Mouse (Mus musculus) fat pad, adult 2 months (tissue): ENCODE measurements around the gene Pigt.

ENCODE experiments used
- DNase-seq: peaks from one replicate; pipeline ENCODE4 v3.0.0-alpha.2; 2011; ENCODE audit warnings: low read depth, low spot score; ENCODE audit errors: extremely low read depth

The Pigt gene

DNA sequence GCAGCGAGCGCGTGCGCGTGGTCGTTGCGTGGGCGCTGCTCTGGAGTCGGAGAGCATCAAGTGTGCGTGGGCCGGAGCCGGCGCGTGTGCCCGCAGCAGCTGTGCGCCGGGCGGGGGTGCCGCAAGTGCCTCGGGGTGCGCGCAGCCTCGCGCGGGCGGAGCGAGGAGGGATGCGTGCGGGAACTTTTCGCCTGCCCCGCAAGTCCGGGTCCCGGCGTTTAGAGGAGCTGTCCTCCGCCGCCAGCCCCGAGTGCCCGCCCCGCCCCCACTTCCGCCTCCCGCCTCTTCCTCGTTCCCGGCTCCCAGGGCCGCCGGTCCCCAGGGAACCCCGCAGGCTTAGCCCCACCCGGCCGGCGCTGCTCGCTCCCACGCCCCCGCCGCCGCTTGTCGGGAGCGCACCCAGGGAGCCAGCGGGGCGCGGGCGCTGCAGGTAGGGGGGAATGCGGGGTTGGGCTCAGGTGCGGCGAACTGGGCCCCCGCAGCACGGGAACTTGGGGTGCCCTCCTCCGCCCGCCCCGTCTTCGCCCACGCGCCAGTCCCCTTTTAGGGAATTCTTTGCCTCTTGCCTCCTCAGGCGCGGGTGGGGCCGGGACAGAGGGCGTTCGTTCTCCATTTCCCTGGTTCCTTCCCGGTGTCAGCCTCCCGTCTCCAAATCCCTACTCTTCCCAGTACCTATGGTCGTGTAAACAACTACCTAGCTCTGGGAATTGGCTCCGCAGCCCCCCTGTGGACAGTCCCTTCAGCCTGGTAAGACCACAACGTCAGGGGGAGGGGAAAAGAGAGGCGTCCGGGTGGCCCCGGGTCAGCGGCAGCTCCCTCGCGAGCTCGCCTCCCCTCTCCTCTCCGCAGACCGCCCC lies 10.8 kb upstream of the Pigt start:
- DNase-seq, result no peak

DNA sequence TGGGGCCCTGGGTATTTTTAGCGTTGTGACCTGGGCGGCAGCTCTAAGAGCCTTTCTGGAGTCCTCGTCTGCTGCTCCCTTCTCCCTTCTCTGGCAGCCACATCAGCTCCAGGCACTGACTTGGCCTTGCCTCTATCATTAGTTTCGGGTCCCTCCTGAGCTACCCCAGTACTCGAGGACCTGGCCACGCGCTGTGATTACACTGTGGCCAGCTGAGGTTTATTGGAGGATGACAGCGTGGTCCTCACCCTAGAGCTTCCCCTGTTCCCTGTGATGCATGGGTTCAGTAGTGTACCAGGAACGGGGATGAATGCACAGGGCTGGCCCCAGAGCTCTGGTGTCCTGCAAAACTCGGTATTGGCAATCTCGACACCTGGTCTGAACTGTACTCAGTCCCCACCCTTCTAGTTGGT lies 10.2 kb upstream of the Pigt start:
- no peak for DNase-seq

DNA sequence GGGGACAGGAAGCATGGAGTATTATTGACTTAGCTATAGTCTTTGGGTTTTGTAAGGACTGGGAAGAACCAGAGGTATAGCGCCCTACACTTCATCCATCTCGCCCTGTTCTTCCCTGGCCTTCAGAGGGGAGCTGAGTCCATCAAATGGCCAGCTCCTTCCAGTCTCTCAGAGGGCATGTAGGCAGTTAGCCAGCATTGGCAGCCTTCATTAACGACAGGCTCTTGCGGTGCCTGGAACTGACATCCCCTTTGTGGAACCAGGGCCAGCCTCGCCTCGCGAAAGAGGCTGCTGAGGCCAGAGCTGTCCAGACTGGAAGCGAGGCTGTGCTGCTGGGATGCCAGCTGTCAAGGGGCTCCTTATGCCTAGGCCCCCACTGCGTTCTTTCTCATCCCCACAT lies 9.5 kb upstream of the Pigt start:
- DNase-seq, result no peak

DNA sequence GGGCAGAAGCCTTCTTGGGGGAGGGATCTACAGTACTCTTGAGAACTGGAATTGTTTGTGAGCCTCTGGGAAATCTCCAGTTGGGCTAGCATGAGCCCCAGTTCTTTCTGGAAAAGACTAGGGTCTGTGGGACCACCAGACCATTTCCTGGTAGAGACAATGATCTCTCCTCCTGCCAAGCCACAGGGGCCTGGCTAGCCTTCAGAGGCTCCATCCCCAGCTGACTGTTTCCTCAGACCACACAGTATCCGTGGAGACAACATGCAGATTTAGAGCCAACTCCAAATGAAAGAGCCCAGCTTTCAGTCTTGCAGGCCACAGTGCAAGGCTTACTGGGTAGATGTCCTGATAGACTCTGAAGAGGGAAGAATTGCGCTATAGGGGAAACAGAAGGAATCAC lies 3.2 kb upstream of the Pigt start:
- DNase-seq, result no peak

DNA sequence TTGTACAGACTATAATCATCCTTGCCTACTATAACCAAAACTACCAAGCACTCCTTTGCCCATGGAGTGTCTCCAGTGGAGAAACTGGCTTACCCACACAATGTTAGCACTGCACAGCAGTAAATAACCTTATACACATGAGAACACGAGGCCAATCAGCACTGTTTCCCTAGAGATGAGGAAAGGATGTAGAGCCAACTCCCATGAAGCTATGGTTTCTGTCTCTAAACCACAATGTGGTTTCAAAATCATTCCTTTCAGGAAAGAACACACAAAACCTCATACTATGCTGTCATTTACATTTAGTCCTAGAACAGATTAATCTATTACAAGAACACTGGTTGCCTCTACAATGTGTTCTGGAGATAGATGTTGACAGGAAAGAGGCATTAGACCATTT lies 989 bp upstream of the Pigt start:
- DNase-seq, result no peak

DNA sequence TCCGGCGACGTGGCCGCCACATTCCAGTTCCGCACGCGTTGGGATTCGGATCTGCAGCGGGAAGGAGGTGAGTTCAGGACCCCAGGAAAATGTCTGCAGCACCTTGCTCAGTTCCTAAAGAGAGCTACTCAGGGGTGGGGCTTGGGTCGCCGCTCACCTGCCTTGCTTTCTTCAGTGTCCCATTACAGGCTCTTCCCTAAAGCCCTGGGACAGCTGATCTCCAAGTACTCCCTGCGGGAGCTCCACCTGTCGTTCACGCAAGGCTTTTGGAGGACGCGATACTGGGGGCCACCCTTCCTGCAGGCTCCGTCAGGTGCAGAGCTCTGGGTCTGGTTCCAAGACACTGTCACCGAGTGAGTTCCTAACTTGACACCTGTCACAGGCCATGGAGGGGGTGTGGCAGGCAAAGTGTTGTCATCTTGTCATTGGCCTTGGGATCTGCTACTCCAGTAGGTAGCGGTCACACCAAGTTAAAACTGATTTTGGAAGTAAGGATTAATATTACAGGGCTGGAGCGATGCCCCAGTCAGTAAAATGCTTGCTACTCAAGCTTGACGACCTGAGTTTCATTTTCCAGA lies 460 bp downstream of the Pigt start:
- DNase-seq, result no peak

DNA sequence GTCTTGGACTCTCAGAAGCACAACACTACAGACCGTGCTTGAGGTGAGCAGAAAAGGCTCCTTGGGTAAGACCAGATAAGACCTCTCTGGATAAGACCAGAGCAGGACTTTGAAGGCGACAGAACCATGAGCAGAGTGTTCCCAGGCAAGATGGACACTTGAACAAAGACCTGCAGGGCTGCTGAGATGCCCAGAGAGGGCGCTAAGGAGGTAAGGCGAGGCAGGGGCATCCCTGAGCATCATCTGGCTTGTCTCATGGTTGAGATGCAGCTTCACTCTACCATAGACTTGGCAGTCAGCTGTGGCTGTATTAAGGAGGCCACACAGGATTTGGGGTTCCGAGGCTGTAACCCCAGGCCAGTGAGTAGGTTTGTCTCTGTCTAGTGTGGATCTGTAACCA lies 2.0 kb downstream of the Pigt start:
- no peak for DNase-seq

DNA sequence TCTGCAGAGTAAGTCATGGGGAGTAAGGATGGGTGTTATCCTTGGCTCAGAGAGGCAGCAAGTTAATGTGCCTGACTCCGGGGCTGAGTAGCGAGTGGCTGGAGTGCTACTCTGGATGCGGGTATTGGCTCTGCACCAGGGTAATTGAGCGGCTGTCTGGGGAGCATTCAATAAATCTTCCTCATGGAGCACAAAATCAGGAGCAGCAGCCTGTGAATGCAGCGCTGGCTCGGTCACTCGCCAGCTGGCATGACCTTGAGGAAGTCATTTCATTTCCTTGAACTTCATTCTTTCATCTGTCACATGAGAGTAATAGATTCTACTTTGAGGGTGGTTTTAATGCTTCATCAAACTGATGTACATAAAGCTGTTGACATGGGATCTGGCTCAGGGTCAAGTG lies 3.2 kb downstream of the Pigt start:
- no peak for DNase-seq

DNA sequence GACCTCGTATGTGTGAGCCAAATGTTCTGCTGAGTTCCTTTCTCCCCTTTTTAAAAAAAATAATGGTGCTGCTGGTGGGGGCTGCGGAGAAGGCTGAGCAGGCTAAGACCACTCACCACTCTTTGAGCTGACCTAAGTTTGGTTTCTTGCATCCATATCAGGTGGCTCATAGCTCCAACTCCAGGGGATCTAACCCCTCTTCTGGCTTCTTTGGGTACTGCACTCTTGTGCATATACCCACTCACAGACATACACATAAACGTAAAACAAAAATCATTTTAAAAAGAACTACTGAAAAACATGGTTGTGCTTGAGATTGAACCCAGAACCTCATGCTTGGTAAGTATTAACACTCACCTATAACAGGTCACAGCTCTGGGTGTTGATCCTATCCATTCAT lies 7.6 kb downstream of the Pigt start:
- no peak for DNase-seq

DNA sequence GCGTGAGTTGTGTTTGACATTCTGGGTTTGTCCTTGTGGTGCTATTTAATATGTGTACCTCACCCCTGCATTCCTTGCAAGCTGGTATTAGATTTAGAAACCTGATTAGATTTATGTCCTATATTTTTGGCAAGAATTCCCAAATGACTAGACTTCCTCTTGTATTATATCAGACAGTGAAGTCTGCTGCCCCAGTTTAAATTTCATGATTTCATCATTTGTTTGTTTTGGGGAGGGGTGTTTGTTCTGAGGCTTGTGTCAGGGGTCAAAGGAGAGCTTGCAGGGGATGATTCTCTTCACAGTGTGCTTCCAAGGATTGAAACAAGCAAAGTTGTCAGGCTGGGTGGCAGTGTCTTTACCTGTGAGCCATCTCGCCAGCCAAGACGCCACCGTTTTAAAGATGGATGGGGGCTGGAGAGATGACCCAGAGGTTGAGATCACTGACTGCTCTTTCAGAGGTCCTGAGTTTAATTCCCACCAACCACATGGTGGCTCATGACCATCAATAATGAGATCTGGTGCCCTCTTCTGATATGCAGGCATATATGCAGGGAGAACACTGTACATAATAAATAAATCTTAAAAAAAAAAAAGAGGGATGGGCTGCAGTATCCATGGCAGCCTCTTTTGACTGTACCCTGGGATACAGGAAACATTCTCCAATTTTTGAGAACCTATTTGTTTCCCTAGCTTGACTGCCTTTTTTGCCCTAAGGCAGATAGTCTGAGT lies 8.5 kb downstream of the Pigt start:
- DNase-seq, result no peak

DNA sequence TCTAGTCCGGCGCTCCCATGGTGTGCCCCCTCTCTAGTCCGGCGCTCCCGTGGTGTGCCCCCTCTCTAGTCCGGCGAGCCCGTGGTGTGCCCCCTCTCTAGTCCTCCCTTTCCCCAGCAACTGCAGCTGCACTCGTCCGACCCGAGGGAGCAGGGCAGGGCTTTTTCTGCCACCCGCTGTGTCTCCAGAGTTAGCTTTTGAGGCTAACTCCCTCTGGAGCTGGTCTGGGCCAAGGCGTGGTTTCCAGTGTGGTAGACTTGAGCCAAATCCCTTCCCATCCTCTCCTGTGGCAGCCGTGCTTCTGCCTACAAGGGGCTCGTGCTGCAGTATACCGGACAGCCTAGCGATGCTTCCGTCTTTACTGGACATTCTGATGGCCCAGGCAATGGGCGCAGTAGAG lies 10.5 kb downstream of the Pigt start:
- DNase-seq, result no peak

DNA sequence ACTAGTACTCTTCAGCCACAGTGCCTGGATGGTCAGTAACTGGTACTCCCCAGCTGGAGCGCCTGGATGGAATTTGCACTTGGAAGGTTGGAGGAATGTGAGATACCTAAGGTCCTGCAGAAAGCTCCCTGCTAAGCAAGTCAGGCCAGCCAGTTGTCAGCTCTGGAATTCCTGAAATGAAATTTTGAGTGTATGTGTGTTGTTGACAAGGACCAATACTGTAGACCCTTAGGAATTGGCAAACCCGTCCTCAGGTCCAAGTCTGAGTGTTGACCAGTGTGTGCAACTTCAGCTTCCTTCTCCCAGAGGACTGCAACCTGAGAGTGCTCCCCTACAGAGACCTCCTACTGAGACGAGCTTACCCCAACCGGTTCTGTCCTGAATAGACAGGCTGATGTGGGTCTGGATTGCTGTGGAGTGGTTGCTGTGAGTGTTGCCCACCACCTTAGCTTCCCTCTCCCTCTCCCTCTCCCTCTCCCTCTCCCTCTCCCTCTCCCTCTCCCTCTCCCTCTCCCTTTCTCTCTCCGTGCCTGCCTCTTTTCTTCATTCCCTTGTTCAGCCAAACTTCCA lies 13.4 kb downstream of the Pigt start:
- DNase-seq, result no peak

DNA sequence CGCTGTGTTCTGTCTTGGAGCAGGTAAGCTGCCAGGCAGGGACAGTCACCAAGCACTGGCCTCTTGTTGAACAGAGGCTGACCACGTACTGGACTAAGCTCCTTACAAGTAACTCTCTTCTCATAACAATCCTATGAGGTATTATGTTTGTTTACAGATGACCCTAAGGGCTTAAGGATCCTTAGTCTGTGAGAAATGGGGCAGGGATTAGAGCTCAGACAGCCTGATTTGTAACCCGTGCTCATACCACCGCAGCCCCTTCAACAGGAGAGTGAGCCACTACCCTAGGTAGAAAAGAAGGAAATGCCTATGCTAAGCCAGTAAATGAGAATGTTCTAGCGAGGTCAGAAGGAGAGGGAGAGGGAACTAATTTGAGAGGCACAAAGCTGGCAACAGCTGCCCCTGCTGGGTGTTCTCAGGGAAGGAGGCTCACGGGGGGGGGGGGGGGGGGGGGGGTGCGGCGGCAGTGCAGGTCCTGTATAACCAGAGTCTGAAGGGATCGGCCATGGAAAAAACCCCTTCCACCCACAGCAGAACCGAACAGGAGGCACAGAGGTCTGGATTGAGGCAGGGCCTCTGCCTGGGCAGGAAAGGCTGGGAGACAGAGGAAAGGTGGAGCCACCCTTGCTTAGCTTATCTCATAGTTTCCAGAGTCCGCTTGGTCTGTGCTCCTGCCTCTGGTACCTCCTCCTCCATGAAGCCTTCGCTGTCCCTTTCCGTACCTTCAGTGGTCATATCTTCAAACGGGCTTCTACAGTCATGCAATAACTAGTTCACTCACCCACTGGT lies 15.0 kb downstream of the Pigt start:
- no peak for DNase-seq

DNA sequence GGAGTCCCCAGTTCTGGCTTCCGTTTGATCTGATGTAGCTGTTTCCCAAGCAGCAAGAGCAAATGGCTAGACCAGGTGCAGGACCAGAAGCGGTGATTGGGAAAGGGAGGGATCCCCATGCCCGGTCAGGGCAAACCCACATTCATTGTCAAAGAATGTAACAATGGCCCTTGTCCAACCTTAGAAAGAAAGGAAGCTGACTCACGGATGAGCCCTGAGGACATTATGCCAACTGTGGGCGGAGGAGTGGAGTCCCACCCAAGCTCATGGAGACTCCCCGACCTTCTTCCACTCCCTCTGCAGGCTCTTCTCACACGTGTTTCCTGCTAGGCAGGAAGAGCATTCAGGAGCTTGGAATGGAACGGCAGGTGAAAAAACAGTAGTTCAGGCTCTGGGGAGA lies 16.1 kb downstream of the Pigt start:
- peak; percentile 45 for DNase-seq

DNA sequence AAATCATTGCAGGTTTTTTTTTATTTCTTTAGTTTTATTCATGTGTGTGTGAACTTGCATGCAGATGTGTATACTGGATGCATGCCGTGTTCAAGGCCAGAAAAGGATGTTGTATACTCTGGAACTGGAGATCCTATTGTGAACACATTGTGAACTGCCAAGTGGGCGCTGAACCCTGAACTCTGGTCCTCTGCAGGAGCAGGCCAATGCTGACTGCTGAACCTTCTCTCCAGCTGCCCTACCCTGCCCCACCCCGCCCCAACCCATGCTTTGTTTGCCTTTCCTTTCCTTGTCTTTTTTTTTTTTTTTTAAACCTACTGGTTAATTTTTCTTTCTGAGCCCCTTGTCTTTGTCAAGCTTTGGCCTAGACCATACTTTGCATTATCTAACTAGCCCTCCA lies 17.6 kb downstream of the Pigt start:
- no peak for DNase-seq

DNA sequence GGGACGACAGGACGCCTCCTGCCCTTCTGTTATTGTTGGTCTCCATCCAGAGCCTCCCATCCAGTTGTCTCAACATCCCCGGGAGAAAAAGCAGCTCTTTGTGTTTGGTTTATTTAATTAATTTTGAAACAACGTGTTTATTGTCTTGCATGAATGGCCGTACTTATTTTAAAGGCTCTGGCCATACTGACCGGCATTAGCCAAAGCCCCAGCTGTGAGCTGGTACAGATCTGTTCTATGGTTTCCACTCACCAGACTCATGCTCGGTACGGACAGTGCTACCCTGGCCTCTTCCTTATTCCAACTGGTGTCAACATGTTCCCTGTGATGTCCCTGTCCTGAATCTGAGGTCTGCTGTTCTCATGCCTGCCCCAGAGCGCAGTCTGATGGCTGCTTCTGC lies 18.6 kb downstream of the Pigt start:
- DNase-seq, result no peak

DNA sequence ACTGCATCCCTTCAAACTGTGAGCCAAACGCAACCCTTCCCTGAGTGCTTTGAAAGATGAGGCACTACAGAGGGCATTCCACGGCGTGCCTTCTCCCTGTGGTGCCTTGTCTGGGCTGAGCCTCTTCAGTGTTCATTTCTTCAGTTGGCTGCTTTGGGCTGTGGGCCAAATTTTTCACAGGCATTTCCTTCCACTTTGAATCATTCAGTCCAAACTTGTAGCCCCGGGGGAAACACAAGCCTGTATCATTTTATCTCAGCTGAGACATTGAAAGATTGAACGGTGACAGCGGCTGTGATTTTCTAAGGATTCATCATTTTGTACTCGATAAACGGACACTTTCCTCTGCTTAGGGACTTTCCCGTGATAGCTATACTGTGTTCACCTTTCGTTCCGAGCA lies 19.3 kb downstream of the Pigt start:
- no peak for DNase-seq

DNA sequence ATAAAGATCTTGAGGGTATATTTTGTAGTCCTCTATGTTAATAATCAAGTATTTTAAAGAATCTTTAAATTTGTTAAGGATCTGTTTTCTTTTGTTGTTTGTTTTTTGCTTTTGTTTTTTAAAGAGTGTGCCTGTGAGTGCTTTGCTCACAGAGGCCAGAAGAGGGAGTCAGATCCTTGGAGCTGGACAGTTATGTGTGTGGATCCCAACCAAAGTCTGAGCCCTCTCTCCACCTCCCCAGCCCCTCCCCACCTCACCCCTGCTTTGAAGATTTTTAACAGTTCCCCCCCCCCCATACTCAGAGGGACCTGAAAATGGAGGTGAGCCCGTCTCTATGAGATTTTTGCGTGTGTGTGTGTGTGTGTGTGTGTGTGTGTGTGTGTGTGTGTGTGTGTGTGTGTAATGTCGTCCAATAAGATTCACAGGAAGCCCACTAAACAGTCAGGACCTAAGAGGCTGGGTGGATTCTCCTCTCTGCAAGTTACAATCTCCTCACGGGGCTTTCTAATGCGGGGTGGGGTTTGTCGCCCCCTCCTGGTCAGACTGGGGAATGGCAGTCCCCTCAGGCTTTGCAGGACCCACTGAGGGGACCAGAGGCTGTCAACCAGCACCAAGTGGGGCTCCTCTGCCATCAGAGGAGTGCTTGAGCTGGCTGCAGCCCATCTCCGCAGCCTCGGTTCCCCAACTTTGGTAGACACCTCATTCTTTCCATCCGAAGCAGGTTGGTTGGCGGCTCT lies 20.3 kb downstream of the Pigt start:
- DNase-seq, result no peak

DNA sequence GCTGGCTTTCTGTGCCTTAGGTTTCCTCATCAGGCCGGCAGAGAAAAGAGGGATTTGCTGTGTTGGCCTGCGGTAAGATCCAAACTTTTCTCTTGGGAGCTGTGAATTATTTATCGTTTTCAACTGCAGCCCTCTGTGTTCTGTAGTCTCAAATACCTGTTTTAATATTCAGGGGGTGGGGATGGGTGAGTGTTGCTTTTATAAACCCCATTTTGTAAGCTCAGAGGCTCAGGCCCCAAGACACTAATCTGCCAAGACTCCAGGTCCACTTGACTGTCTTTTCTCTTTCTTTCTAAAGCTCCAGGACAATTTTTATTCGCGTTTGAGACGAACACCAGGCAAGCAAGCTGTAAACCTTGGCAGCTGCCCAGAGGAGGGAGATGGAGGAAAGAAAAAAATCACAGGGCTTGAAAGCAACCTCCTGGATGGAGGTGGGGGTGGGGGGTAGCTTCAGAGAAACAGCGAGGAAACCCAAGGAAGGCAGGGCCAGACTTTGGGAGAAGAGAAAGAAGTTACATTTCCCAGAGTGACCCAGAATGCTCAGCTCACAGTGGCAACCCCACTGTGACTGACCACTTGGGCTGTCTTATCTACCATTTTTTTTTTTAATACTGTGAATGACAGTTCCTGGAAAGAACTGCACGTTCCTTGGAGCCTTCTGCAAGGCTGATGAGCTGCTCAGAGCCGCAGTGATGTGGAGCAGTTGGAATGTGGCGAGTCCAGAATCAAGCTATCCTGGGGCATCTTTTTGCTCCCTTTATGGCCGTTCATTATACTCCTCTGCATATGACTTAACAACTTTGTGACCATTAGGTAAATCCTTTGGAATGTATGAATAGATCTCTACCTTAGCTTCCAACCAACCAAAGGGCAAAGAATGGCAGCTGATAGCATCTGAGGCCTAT lies 21.2 kb downstream of the Pigt start:
- DNase-seq, result peak; percentile 68
